Mouse (Mus musculus) kidney, postnatal 36 days (tissue): ENCODE results near the gene Slc41a2.
A peak's percentile ranks its signal among the peaks of the same experiment; 100 is the strongest.

Source experiments
- DNase-seq, 2 experiments: peaks; one replicate each; pipeline ENCODE4 v3.0.0; 2021 to 2022; ENCODE audit warnings: mixed read lengths in 2 of 2

Gene Slc41a2

GRCm38 (mm10) chr10:83181831-83182572 lies 155.7 kb downstream of the Slc41a2 start:
- DNase-seq: peak; percentile 43 to 68
